Mouse (Mus musculus): ENCODE data around the gene Gm42791.

GRCm38 (mm10) chr5:148956898-148957535, 37.9 kb downstream of the Gm42791 start:
- no peak for TF ChIP-seq POLR2A (IDR thresholded peaks at IDR 0.05; ENCODE audit: extremely low read depth, insufficient read depth, low read length)
- TF ChIP-seq CTCF (IDR thresholded peaks at IDR 0.05; ENCODE audit: low read depth, low read length) = no peak

Measured in liver, adult 2 months (tissue).